Mouse (Mus musculus): ENCODE measurements around the gene Hdac9. TPM values are rescaled to one million over a fixed set of nuclear protein-coding genes. Genes with fewer than 3 reads are reported as not detected.
A peak's percentile ranks its signal among the peaks of the same experiment; 100 is the strongest.

Gene Hdac9
- polyA plus RNA-seq, 1 experiment from 2014 or later: 6.7 TPM

- H3K4me2 ChIP-seq (ENCODE audit: low read depth, low read length): no peak overlapping the region
- no peaks in the 10 kb centered on the region for H3K27me3 ChIP-seq (ENCODE audit: control insufficient read depth, insufficient read depth, low read length)
- DNase-seq (ENCODE audit: low spot score): no peak
- H3K27ac ChIP-seq (replicated peaks; ENCODE audit: low read depth, low read length): no peak overlapping the region
- no peak for ATAC-seq (replicated peaks; ENCODE audit: insufficient number of reproducible peaks, low FRiP score, low TSS enrichment, low read depth)
- H3K36me3 ChIP-seq (replicated peaks; ENCODE audit: control insufficient read depth, insufficient read depth, low read depth, low read length): no peaks in the 10 kb centered on the region
- WGBS: 81% methylated on average over 2 of the region's 2 CpGs
- H3K4me1 ChIP-seq (ENCODE audit: control insufficient read depth, insufficient read depth, low read length): no peaks in the 10 kb centered on the region
- no peak overlapping the region for H3K4me3 ChIP-seq (ENCODE audit: low read depth, low read length)
- no peak overlapping the region for H3K9ac ChIP-seq (replicated peaks; ENCODE audit: low read length)
- H3K9me3 ChIP-seq (replicated peaks; ENCODE audit: control insufficient read depth, low read length): no peaks in the 10 kb centered on the region
Observed at GRCm38 (mm10) chr12:34803721-34804120, 113.2 kb downstream of the Hdac9 start.

- no peaks in the 10 kb centered on the region for H3K9me3 ChIP-seq (replicated peaks; ENCODE audit: control insufficient read depth, low read length)
- no peak overlapping the region for H3K9ac ChIP-seq (replicated peaks; ENCODE audit: low read length)
- H3K27ac ChIP-seq (replicated peaks; ENCODE audit: low read depth, low read length): no peak overlapping the region
- H3K4me2 ChIP-seq (ENCODE audit: low read depth, low read length): no peak overlapping the region
- H3K27me3 ChIP-seq (ENCODE audit: control insufficient read depth, insufficient read depth, low read length): no peaks in the 10 kb centered on the region
- whole genome bisulfite sequencing: 70% methylated on average over 4 of the region's 4 CpGs
- ATAC-seq (replicated peaks; ENCODE audit: insufficient number of reproducible peaks, low FRiP score, low TSS enrichment, low read depth) (no peak), DNase-seq (ENCODE audit: low spot score) (no peak)
- H3K4me1 ChIP-seq (ENCODE audit: control insufficient read depth, insufficient read depth, low read length): no peaks in the 10 kb centered on the region
- H3K4me3 ChIP-seq (ENCODE audit: low read depth, low read length): no peak overlapping the region
- no peaks in the 10 kb centered on the region for H3K36me3 ChIP-seq (replicated peaks; ENCODE audit: control insufficient read depth, insufficient read depth, low read depth, low read length)
Observed at GRCm38 (mm10) chr12:34802308-34802707, 114.6 kb downstream of the Hdac9 start.

GRCm38 (mm10) chr12:34801752-34802151 lies 115.1 kb downstream of the Hdac9 start:
- no peak overlapping the region for H3K4me3 ChIP-seq (ENCODE audit: low read depth, low read length)
- DNase-seq (ENCODE audit: low spot score): no peak
- H3K9me3 ChIP-seq (replicated peaks; ENCODE audit: control insufficient read depth, low read length): no peaks in the 10 kb centered on the region
- H3K36me3 ChIP-seq (replicated peaks; ENCODE audit: control insufficient read depth, insufficient read depth, low read depth, low read length): no peaks in the 10 kb centered on the region
- no peak overlapping the region for H3K27ac ChIP-seq (replicated peaks; ENCODE audit: low read depth, low read length)
- H3K27me3 ChIP-seq (ENCODE audit: control insufficient read depth, insufficient read depth, low read length): no peaks in the 10 kb centered on the region
- H3K9ac ChIP-seq (replicated peaks; ENCODE audit: low read length): no peak overlapping the region
- ATAC-seq (replicated peaks; ENCODE audit: insufficient number of reproducible peaks, low FRiP score, low TSS enrichment, low read depth): no peak
- no peaks in the 10 kb centered on the region for H3K4me1 ChIP-seq (ENCODE audit: control insufficient read depth, insufficient read depth, low read length)
- H3K4me2 ChIP-seq (ENCODE audit: low read depth, low read length): no peak overlapping the region

GRCm38 (mm10) chr12:34797389-34797788 lies 119.5 kb downstream of the Hdac9 start:
- H3K9me3 ChIP-seq (replicated peaks; ENCODE audit: control insufficient read depth, low read length): no peaks in the 10 kb centered on the region
- no peak overlapping the region for H3K4me2 ChIP-seq (ENCODE audit: low read depth, low read length)
- H3K4me1 ChIP-seq (ENCODE audit: control insufficient read depth, insufficient read depth, low read length): no peaks in the 10 kb centered on the region
- no peak for ATAC-seq (replicated peaks; ENCODE audit: insufficient number of reproducible peaks, low FRiP score, low TSS enrichment, low read depth)
- H3K27ac ChIP-seq (replicated peaks; ENCODE audit: low read depth, low read length): no peak overlapping the region
- no peak overlapping the region for H3K4me3 ChIP-seq (ENCODE audit: low read depth, low read length)
- no peaks in the 10 kb centered on the region for H3K36me3 ChIP-seq (replicated peaks; ENCODE audit: control insufficient read depth, insufficient read depth, low read depth, low read length)
- no peak for DNase-seq (ENCODE audit: low spot score)
- no peak overlapping the region for H3K9ac ChIP-seq (replicated peaks; ENCODE audit: low read length)
- WGBS: 53% methylated on average over 2 of the region's 2 CpGs
- H3K27me3 ChIP-seq (ENCODE audit: control insufficient read depth, insufficient read depth, low read length): no peaks in the 10 kb centered on the region

GRCm38 (mm10) chr12:34795487-34795886 lies 121.4 kb downstream of the Hdac9 start:
- peak; percentile 21 for DNase-seq (ENCODE audit: low spot score)
- no peak for ATAC-seq (replicated peaks; ENCODE audit: insufficient number of reproducible peaks, low FRiP score, low TSS enrichment, low read depth)
- H3K4me2 ChIP-seq (ENCODE audit: low read depth, low read length): no peak overlapping the region
- H3K27me3 ChIP-seq (ENCODE audit: control insufficient read depth, insufficient read depth, low read length): no peaks in the 10 kb centered on the region
- H3K36me3 ChIP-seq (replicated peaks; ENCODE audit: control insufficient read depth, insufficient read depth, low read depth, low read length): no peaks in the 10 kb centered on the region
- H3K4me1 ChIP-seq (ENCODE audit: control insufficient read depth, insufficient read depth, low read length): 0 out of 2 replicates have a peak, but pooled peaks cover 2% of the 10 kb centered on the region
- H3K9ac ChIP-seq (replicated peaks; ENCODE audit: low read length): no peak overlapping the region
- no peaks in the 10 kb centered on the region for H3K9me3 ChIP-seq (replicated peaks; ENCODE audit: control insufficient read depth, low read length)
- no peak overlapping the region for H3K4me3 ChIP-seq (ENCODE audit: low read depth, low read length)
- H3K27ac ChIP-seq (replicated peaks; ENCODE audit: low read depth, low read length): no peak overlapping the region
- WGBS: 57% methylated on average over 4 of the region's 4 CpGs

- Histone ChIP-seq H3K36me3 (replicated peaks; ENCODE audit: control insufficient read depth, insufficient read depth, low read depth, low read length) (no peaks in the 10 kb centered on the region), H3K27me3 (ENCODE audit: control insufficient read depth, insufficient read depth, low read length) (no peaks in the 10 kb centered on the region), H3K9ac (replicated peaks; ENCODE audit: low read length) (no peak overlapping the region; the same call in 1 of the 2 replicates), H3K4me1 (ENCODE audit: control insufficient read depth, insufficient read depth, low read length) (0 out of 2 replicates have a peak, but pooled peaks cover 2% of the 10 kb centered on the region), H3K27ac (replicated peaks; ENCODE audit: low read depth, low read length) (no peak overlapping the region), H3K4me2 (ENCODE audit: low read depth, low read length) (no peak overlapping the region), H3K9me3 (replicated peaks; ENCODE audit: control insufficient read depth, low read length) (no peaks in the 10 kb centered on the region), H3K4me3 (ENCODE audit: low read depth, low read length) (no peak overlapping the region)
- DNase-seq (ENCODE audit: low spot score) (peak; percentile 89), ATAC-seq (replicated peaks; ENCODE audit: insufficient number of reproducible peaks, low FRiP score, low TSS enrichment, low read depth) (peak; percentile 65; the same call in 1 of the 2 replicates)
- 14% methylated on average over 3 of the region's 3 CpGs for WGBS
Observed at GRCm38 (mm10) chr12:34792113-34792452, 124.8 kb downstream of the Hdac9 start.

- H3K27me3 ChIP-seq (ENCODE audit: control insufficient read depth, insufficient read depth, low read length): no peaks in the 10 kb centered on the region
- ATAC-seq (replicated peaks; ENCODE audit: insufficient number of reproducible peaks, low FRiP score, low TSS enrichment, low read depth) (peak; percentile 34; the same call in 1 of the 2 replicates), DNase-seq (ENCODE audit: low spot score) (no peak)
- H3K4me1 ChIP-seq (ENCODE audit: control insufficient read depth, insufficient read depth, low read length): 0 out of 2 replicates have a peak, but pooled peaks cover 2% of the 10 kb centered on the region
- no peaks in the 10 kb centered on the region for H3K9me3 ChIP-seq (replicated peaks; ENCODE audit: control insufficient read depth, low read length)
- no peak overlapping the region for H3K9ac ChIP-seq (replicated peaks; ENCODE audit: low read length)
- H3K36me3 ChIP-seq (replicated peaks; ENCODE audit: control insufficient read depth, insufficient read depth, low read depth, low read length): no peaks in the 10 kb centered on the region
- H3K4me2 ChIP-seq (ENCODE audit: low read depth, low read length): no peak overlapping the region
- 72% methylated on average over 10 of the region's 10 CpGs for WGBS
- no peak overlapping the region for H3K4me3 ChIP-seq (ENCODE audit: low read depth, low read length)
- H3K27ac ChIP-seq (replicated peaks; ENCODE audit: low read depth, low read length): no peak overlapping the region; the same call in 1 of the 2 replicates
Observed at GRCm38 (mm10) chr12:34791213-34792112, 125.4 kb downstream of the Hdac9 start.
